Mouse (Mus musculus) cerebellum, adult 8-10 months (tissue): ENCODE measurements around the gene 1110051M20Rik.

Experiments
- DNase-seq: peaks from one replicate; pipeline ENCODE4 v3.0.0; 2022

Gene 1110051M20Rik

DNA sequence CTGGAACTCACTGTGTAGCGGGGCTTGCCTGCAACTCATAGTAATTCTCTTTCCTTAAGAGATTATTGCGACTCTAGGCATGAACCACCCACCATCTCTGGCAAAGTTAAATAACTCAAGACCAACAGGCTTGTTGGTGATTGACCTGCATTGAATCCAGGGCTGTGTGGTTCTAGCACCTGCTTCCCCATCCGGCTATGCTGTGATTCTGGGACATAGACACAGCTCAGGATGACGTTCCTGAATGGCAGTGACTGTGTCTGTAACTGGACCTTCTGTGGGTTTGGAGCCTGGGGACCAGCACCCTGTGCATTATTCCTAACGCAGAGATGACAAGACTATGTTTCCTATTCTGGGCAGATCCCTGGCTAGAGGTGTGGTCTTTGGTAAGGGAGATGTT, 148.6 kb downstream of the 1110051M20Rik start:
- DNase-seq: no peak

- no peak for DNase-seq
Measured at GRCm38 (mm10) chr2:91294226-91294625, 150.3 kb downstream of the 1110051M20Rik start.

DNA sequence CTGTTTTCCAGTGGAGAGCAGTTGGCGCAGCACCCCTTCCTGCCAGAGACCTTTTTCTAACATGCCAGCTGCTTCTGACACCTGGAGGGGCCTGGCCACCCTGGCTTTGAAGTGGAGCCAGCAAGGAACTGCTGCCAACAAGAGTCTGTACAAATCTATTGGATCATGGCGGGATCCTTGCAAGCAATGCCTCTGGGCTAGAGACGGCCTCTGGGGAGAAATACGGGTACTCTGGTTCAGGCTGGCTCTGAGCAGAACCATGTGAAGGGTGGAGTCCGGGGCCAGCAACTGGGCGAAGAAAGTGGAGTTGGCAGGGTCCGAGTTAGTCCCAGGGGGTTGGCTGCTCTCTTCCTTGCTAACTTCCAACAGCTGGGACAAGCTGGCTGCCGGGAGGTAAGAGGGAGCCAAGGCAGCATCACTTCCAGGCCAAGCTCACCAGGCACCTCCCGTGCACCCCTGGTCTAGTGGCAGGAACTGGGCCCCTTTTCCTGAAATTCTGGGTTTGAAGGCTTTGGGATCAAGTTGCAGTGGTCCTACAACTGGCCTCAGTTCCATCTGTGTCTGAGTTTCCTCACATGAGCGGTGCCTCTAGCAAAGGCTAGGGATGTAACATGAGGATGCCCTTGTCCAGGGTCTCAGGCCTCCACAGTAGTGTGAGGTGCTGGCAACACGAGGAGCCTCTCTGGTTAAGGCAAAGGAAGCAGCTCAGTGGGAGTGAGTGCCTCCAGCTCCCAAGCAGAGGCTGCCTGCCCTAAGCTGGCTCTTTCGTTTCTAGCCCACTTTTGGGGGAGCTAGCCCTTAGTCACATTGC, 153.1 kb downstream of the 1110051M20Rik start:
- no peak for DNase-seq

DNA sequence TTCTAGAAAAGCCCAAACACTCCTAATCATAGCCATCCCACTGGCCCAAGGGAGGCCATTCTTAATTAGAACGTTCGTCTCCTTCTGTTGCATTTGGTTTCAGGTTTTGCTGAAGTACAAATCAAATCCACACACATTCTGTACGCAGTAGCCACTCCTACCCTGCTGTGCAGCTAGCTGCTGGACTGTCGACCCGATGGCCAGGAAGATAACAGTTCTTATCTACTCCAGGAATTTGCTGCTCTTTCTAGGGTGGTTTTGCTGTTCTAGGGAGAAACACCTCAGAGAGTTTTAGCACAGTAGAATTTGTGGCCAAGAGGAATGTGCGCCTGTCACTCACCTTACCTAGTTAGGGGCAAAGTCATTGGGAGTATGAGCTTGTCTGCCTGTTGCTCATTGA, 156.9 kb downstream of the 1110051M20Rik start:
- no peak for DNase-seq

DNA sequence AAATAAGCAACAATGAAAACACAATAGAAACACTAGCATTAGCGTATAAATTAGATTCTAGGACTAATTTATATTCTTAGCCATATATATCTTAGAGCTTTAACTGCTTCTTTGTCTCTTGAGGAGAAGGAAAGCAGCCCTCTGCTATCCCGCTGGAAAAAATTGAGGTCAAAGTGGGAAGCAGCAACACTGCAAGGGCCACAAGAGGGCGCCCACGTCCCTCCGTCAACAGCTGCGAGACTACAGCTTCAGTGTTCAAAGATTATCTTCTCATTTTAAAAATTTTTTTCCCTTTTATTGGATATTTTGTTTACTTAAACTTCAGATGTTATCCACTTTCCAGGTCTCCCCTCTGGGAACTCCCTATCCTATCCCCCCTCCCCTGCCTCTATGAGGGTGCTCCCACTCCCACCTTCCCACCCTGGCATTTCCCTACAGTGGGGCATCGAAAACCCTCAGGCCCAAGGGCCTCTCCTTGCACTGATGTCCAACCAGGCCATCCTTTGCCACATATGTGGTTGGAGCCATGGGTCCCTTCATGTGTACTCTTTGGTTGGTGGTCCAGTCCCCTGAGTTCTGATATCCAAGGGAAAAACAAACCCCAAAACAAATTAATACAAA, 158.5 kb downstream of the 1110051M20Rik start:
- peak; percentile 86 for DNase-seq

DNA sequence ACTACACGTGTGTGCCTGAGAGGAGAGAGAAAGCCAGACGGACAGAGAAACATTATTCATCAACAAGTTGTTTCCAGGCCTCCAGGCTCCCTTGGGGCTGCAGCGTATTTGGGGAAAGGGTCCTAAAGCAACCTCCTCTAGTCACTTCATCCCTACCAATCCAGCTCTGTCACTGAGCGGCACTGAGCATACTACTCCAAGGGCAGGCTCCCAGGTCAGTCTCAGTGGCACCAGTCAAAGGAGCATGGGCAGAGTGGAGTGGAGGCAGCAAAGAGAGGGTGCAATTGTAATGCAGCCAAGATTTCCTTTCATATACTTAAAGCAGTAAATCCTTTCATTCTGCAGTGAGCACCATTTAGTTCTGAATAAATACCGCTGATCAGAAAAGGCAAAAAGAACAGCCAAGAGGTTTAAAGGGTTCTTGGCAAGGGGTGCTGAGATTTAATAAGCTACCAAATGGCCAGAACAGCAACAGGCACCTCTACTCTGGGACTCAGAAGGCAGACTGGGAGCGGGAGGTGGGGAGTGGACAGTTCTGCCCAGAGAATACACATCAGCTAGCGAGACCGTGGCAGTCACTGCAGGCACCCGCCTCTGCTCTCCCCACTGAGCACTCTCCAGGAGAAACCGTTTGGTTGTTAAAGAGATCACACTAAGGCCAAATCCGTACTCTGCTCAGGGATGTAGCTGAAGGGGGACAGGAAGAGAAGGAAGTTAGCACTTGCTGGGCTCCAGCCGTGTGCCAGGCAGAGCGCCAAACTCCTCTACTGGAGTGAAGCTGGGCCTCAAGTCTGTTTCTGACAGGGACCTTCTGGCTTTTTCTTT, 159.9 kb downstream of the 1110051M20Rik start:
- peak; percentile 75 for DNase-seq

GRCm38 (mm10) chr2:91283972-91284371, 160.5 kb downstream of the 1110051M20Rik start:
- DNase-seq: peak; percentile 28

GRCm38 (mm10) chr2:91281366-91281765, 163.1 kb downstream of the 1110051M20Rik start:
- peak; percentile 16 for DNase-seq

- DNase-seq: no peak
Measured at GRCm38 (mm10) chr2:91279372-91279755, 165.1 kb downstream of the 1110051M20Rik start.

- DNase-seq: peak; percentile 54
Measured at GRCm38 (mm10) chr2:91278749-91279371, 165.6 kb downstream of the 1110051M20Rik start.

DNA sequence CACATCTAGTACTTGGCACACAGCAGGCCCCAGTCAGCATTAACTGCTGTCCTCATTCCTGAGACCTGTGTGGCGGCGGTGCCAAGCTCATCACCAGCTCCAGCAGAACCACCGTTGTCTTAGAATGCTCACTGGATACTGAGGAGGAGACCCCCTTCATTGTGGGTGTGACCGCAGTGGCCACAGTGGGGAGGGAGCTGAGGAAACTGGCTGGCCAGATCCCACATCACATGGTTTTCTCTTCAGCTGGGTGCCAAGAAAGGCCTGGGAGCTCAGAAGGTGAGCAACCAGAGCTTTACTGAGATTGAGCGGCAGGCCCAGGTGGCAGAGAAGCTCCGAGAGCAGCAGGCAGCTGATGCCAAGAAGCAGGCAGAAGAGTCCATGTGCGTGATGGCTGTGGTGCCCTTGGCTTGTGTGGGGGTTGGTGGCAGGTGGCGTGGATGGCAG, 174.8 kb downstream of the 1110051M20Rik start:
- peak; percentile 70 for DNase-seq

- DNase-seq: no peak
Measured at GRCm38 (mm10) chr2:91268706-91269105, 175.8 kb downstream of the 1110051M20Rik start.

DNA sequence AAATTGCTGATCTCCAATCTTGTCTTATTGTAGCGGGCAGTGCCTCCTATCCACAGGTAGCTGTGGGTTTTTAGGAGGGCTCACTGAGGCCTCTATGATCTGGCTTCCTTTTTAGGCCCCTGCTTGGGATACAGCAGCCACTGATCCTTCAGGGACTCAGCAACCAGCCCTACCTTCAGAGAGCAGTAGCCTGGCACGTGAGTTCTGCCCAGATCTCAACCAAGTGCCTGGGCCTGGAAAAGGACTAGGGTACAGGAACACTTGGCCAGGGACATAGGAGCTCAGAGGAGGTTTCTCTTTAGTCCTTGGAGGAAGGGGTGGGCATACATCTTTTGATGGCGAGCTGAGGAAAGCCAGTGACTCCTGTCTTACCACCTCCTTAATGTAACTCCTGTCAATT, 176.5 kb downstream of the 1110051M20Rik start:
- no peak for DNase-seq

DNA sequence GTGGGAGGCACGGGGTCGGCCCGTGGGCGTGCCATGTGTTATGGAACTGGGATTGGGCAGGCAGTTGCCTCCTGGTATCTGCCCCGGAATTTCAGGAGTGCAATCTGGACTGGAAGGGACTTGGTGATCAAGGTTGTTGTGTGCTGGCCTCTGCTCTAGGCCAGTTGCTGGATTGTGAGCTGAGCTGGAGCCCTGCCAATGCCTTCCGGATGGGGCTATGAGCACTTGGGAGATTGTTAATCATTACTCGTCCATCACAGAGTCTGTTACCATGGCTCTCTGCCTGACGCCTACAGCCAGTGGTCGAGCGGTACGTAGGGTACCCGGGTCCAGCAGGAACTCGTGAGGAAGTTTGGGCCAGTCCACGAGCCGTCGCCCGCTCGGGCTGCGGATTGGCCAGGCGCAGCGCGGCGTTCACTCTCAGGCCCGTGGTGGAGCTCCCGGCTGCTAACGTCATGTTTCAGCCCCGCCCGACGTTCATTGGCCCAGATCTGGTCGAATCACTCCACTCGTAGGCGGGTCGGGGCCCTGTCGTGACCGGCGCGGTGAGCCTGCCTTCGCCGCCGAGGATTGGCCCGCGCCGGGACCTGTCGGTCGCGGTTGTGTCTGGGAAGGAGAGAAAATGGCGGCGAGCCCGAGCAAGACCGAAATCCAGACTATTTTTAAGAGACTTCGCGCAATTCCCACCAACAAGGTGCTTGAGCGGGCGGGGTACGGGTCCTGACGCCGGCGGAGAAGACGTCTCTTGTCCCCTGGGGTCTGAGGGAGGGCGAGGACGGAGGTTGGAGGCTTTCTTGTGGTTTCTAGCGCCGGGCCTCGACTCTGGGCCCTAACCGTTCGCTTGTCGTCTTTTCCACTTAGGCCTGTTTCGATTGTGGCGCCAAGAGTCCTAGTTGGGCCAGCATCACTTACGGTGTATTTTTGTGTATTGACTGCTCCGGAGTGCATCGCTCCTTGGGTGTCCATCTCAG, 179.5 kb downstream of the 1110051M20Rik start, which contains the start of gene Arfgap2:
Arfgap2 (plus strand) TSS at position 264 of the 971 bp plus-strand sequence.
- DNase-seq: peak; percentile 98

DNA sequence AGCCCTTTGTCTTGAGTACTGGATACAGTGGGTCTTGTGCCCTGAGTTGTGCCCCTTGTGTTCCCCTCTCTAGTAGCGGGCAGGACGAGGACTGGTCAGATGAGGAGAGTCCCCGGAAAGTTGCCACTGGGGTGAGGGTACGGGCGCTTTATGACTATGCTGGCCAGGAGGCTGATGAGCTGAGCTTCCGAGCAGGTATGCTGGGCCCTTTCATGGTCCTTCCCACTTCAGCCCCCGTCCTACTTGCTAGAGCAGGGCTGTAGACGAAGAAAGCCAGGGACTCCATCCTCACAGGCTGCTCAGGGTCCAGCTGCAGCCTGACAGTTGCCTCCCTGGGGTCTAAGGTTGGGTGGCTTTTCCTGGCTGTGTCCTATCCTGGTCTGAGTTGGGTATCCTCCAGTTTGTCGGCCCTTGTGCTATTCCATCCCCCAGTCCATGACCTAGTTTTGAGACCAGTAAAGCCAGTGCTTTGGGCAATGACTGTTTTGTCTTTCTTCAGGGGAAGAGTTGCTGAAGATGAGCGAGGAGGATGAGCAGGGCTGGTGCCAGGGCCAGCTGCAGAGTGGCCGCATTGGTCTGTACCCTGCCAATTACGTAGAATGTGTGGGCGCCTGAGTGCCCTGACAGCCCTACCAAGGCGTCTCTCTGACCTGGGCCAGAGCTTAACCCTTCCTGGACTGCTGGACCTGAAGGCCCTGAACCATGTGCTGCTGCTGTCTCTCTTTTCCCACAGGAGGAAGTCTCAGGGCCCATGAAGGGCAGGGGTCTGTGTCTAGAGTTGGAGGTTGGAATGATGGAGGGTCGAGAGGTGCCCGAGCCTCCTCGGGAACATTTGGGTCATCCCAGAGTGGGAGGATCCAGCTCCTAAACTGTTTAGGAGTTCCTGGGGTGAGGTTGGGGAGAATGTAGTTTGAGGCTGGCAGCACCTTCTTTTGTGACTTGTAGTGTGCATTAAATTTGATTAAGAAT, 180.5 kb downstream of the 1110051M20Rik start:
- DNase-seq: peak; percentile 37

DNA sequence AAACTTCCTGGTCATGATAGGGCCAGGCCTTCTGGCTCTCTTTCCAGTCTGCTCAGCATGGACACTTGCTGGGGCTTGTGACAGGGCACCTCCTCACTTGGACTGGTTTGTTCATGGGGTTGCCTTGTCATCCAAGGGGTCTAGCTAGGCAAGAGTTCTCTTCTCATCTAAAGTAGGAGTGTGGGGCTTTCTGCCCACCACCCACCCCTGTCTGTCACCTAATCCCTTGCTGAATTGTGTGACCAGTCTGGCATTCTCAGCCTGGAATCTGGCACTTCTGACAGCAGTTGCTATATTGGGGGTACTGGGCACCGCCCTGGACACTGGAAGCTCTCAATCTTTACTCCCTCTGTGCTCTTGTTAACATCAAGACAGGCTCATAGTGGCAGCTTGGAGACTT, 185.0 kb downstream of the 1110051M20Rik start:
- DNase-seq: no peak

DNA sequence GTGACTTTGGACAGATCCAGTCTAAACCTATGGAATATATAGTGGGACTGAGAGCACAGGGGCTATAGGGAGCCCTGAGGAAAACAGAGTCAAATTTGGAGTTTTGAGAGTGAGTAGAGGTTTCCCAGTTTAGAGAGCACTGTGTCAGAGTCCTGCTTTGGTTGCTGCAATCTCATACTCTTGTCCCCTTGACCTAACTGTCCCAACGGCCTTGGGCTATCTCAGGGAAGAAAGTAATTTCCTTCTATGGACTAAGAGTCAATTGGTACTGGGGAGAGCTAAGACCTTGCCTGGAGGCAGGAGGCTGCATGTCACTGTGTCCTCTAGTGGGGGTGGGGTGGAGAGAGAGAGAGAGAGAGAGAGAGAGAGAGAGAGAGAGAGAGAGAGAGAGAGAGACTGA, 185.7 kb downstream of the 1110051M20Rik start:
- no peak for DNase-seq

DNA sequence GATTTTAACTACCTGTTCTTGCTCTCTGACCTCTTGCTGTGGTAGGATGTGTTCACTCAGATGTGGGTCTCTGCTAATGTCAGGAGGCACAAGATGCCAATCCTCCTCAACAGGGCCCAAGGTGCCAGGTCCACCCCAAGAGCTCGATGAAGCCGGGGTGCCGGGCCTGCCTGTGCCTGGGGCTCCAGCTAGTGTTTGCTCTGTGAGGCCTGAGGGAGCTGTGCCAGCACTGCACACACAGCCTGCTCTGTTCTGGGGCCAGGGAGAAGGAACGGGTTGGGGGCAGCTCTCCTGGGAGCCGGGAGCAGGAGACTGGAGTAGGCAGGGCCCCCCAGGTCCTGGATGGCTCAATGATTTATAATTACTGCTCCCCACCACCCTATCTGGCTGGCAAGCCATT, 186.4 kb downstream of the 1110051M20Rik start:
- DNase-seq: no peak

DNA sequence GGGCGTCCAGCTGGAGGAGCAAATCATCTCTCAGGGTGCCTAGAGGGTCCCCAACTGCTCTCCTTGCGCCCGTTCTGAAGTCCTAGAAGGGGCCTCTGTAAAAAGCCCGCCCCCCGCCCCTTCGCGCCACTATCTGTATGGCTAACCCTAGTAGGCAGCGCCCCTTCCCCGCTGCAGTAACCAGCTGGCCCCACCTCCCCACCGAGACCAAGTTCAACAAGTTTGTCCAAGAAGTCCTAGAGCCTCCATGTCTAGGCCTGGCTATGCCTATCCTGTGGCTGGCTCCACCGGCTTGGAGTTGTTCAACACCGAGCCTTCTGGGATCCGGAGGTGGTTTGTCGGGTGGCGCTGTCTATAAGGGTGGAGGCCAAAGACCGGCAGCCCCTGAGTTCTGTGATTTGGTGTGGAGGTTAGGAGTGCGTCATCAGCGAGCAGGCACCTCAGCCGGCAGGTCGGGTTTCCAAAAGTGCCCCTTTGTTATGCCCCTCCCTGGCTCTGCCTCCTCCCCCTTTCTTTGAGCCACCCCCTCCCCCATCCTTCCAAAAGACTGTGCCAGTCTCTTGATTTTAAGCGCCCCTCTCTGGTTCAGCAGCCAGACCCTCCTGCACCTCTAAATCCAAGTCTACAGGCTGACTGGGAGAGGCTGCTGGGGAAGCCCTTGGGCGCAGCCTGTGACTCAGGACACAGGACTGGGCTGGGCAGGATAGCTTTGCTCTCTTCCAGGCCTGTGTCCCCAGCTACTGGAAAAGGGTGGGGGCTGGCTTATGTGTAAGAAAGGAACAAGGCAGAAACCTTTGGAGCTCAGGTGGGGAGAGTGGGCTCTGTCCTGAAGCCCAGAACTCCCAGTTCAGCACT, 187.2 kb downstream of the 1110051M20Rik start:
- no peak for DNase-seq
